Mouse (Mus musculus): ENCODE results near the gene Ccnf.

The Ccnf gene

DNA sequence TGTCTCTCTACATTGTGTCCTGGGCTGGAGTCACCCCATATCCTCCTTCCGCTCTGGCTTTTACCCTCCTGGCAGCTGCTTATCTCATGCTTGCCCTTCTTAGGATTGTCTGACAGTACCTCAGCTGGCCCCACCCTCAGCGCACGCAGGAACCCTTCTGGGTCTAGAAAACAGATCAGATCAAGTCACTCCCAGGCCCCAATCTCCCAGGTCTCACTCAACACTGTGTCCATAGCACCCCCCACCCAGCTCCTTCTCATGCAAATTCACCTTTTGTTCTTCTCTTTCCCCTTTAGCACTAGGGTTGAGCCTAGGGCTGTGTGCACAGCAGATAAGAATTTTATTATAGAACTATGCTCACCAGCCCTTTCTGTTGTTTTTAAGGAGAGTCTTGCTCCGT is 48.2 kb downstream of the Ccnf start:
- DNase-seq (ENCODE audit: low read depth): no peak

DNA sequence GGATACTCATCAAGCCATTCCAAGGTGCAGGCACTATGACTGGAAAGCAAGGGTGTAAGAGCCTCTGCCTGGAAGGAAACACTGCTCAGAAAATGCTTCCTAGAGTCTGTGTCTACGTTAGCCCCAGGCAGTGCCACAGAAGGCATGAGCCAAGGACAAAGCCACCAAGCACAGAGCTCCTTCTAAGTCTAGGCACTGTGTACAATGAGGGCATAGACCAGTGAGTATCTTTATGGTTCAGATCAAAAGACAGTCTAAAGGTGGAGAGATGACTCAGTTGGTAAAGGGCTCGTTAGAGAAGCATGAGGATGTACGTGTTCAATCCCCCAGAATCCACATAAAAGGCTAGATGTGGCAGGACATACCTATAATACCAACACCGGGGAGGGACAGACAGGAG is 50.2 kb downstream of the Ccnf start:
- no peak for DNase-seq (ENCODE audit: low read depth)

DNA sequence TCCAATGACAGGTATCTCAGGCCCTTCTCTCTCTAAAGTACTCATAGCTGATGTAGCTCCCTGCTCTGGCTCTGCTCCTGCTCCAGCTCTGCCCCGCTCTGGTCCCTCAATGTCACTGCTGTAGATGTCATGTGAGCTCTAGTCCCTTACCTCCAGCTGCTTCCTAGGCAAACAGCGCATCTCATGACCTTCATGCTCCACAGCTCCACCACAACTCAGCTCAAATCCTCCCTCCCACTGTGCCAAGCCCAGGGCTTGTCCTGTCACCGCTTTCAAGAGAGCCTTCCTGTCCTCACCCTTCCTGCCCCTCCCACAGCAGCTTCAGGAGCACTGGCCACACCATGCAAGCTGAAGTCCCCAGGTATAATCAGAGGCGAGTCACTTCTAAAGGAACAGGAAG is 51.5 kb downstream of the Ccnf start:
- DNase-seq (ENCODE audit: low read depth): peak; percentile 42

DNA sequence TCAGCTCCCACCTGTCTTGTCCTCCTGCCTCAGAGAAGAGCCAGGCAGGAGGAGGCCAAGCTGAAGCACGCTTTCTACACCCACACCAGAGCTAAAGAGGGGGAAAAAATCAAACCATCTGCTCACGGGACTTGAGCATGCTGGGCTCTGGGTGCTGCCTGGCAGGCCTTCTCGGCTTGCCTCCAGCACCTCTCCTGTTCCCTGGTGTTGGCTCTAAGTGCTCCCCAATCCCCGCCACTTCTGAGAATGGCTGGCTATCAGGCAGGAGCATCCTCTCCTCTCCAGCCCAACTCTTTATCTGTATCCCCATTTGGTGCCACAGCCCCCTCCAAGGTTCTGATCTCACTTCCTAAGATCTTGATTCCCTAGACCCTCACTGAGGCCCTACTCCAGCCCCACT is 52.0 kb downstream of the Ccnf start:
- DNase-seq (ENCODE audit: low read depth): no peak

GRCm38 (mm10) chr17:24197032-24197824 is 54.1 kb downstream of the Ccnf start:
- no peak for DNase-seq (ENCODE audit: low read depth)

GRCm38 (mm10) chr17:24195349-24195748 is 55.9 kb downstream of the Ccnf start:
- DNase-seq (ENCODE audit: low read depth): no peak

DNA sequence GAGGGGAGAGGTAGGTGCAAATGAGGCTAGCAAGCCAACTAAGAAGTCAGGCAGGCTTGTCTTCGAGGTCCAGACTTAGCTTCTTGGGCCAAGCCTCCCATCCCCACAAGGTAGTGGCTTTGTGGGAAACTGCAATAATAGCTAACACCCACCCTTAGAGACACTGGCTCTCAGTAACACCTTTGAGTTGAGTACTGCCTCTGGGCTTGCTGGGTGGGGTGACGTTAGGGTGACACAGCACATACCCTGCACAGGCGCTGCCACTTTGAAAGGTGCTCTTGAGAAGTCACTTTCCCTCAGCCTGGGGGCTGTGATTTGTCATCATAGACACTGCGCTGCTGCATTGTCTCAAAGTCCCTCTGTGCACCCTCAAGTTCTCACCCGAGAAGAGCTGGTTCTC is 57.5 kb downstream of the Ccnf start:
- DNase-seq (ENCODE audit: low read depth): no peak

DNA sequence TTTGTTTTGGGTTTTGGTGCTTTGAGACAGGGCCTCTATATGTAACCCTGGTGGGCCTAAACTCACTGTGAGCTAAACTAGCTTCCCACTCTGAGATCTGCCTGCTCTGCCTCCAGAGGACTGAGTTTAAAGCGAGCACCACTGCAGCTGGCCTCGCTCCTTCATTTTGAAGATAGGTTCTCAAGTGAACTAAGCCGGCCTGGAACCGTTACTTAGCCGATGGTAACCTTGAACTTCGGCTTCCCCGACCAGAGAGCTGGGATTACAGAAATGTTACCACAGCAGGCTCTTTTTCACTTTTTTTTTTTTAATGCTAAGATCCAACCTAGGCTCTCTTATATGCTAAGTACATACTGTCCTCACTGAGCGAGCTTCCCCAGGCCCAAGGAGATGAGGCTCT is 58.0 kb downstream of the Ccnf start:
- no peak for DNase-seq (ENCODE audit: low read depth)

- DNase-seq (ENCODE audit: low read depth): no peak
Observed at GRCm38 (mm10) chr17:24192848-24193247, 58.4 kb downstream of the Ccnf start.

DNA sequence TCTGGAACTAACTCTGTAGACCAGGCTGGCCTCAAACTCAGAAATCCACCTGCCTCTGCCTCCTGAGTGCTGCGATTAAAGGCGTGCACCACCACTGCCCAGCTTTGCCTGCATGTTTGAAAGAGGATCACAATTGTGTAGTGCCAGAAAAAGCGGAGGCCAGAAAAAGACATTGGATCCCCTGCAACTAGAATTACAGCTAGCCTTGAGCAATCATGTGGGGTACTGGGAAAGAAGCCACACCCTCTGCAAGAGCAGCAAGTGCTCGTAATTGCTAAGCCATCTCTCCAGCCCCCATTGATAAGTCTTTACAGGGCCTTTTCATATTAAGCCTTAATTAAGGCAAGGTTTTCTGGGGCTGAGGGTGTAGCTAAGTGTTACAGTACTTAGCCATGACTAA is 59.8 kb downstream of the Ccnf start:
- peak; percentile 47 for DNase-seq (ENCODE audit: low read depth)

DNA sequence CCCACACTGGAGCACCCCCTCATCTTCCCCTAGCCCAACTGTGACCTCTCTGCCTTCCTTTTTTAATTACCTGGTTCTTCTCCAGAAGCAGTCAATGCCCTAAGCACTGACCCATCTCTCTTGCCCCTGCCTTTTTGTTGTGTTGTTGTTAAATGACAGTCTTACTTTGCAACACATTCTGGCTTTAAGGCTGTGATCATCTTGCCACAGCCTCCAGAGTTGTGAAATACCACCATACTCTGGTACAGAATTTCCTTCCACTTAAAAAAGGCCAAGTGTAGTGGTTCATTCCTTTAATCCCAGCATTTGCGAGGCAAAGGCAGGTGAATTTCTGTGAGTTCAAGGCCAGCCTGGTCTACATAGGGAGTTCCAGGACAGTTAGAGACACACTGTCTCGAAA is 60.4 kb downstream of the Ccnf start:
- DNase-seq (ENCODE audit: low read depth): peak; percentile 55

- no peak for DNase-seq (ENCODE audit: low read depth)
Observed at GRCm38 (mm10) chr17:24174259-24174658, 77.0 kb downstream of the Ccnf start.

DNA sequence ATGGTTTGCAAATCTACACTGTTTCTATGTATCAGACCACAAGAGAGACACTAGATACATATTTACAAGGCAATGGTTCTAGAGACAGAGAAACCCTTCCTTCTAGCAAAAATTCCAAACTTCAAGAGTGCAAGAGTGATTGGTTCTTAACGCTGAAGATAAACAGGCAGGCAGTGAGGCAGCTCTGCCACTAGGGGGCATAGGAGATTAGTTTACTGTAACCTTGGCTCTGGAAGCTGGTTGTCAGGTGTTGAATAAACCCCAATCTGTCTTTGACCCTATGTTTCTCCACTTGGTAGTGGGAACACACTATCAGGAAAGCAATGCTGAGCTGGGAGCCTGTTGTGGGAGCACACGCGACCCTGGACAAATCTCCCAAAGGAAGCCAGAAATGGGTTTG is 77.9 kb downstream of the Ccnf start:
- DNase-seq (ENCODE audit: low read depth): peak; percentile 84
